Mouse (Mus musculus): Measurements from ENCODE around the gene Spa17.

The Spa17 gene

DNA sequence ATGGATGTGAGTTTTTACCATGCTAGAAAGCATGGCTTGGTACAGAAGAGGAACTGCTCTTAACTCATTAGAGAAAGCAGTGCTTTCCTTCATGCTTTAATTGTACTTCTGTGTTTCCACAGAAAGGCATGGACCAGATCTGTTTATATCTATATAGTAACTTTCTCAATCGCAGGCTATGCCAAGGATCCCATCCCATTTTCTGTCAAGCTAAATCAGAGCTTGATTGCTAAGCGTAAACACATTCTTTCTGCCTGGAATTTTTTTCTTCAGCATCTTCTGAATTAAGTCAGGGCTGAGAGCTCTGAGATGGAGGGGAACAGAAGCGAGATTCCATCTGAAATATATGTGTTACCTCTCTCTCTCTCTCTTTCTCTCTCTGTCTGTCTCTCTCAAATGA, 10.5 kb upstream of the Spa17 start:
- in situ Hi-C loops (cut with MboI; ENCODE audit: unreplicated experiment in 2 of 2): loop anchor here in 1 of 2 experiments (25.0 kb wide), 1 partner anchor 437 kb away; no protein-coding TSS in a partner anchor

DNA sequence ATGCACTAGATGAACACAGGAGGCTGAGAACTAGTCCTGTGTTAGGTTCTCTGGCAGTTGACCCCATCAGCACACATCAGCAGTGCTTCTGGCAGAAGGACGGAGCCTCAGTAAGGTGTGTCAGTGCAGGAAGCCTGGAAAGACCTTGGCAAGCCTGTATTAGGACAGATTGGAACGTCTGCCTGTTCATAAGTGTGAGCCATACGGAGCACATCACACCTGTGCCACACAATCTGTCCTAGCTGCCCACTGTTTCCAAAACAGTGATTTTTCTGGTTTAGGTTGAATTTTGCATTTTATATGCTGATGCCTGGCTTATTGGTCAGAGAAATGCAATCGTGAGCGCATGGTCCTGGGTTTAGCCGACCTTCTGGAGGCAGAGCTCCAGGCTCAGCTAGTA, 7.8 kb upstream of the Spa17 start:
- in situ Hi-C loops (cut with MboI; ENCODE audit: unreplicated experiment in 2 of 2): loop anchor here in 1 of 2 experiments (25.0 kb wide), 1 partner anchor 434 kb away; no protein-coding TSS in a partner anchor

- in situ Hi-C loops (cut with MboI; ENCODE audit: unreplicated experiment in 2 of 2): loop anchor here (5.0 to 25.0 kb wide), 3 partner anchors 72 to 429 kb away; no protein-coding TSS in a partner anchor
These were observed 3.2 kb upstream of the Spa17 start for GRCm38 (mm10) chr9:37616770-37617169.

- in situ Hi-C loops (cut with MboI; ENCODE audit: unreplicated experiment in 2 of 2): loop anchor here (5.0 to 25.0 kb wide), 3 partner anchors 70 to 428 kb away; no protein-coding TSS in a partner anchor
These were observed 1.7 kb upstream of the Spa17 start for GRCm38 (mm10) chr9:37615220-37615619.

GRCm38 (mm10) chr9:37614316-37614715, 794 bp upstream of the Spa17 start:
- in situ Hi-C loops (cut with MboI; ENCODE audit: unreplicated experiment in 2 of 2): loop anchor here (10.0 to 25.0 kb wide), 2 partner anchors 70 to 427 kb away; no protein-coding TSS in a partner anchor

GRCm38 (mm10) chr9:37613911-37614280, 374 bp upstream of the Spa17 start:
- in situ Hi-C loops (cut with MboI; ENCODE audit: unreplicated experiment in 2 of 2): loop anchor here (10.0 to 25.0 kb wide), 2 partner anchors 69 to 427 kb away; no protein-coding TSS in a partner anchor

GRCm38 (mm10) chr9:37609558-37609957, 4.0 kb downstream of the Spa17 start:
- in situ Hi-C loops (cut with MboI; ENCODE audit: unreplicated experiment in 2 of 2): loop anchor here in 1 of 2 experiments (25.0 kb wide), 1 partner anchor 422 kb away; no protein-coding TSS in a partner anchor

GRCm38 (mm10) chr9:37605089-37605488, 8.4 kb downstream of the Spa17 start:
- in situ Hi-C loops (cut with MboI; ENCODE audit: unreplicated experiment in 2 of 2): loop anchor here in 1 of 2 experiments (25.0 kb wide), 1 partner anchor 418 kb away; no protein-coding TSS in a partner anchor

DNA sequence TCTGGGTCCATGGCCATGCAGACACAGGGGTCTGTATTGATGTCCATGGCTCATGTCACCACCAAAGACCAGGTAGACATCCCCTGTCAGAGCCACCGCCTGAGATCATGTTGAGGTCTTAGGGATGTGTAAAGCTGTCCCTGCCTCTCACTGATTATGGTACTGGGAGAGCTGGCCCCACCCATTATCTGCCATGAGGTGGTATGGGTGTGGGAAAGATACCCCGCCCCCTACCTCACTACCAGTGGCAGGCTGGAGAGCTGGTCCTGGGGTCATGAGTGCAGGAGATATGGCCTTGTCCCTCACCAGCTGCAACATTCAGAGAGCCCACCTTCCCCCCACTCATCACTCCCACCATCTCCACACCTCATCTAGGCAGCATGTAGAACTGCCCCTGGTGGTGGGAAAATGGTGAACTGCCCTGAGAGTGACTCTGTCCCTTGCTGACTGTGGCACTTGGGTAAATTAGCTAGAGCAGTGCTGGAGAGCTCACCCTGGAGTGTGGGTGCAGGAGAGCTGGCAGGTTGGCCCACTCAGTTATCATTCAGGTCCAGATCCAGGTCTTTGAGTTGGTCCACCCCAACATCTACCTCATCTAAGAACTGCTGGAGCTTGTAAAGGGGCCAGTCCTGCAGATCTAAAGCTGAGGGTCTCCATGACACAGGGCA, 12.8 kb downstream of the Spa17 start:
- in situ Hi-C loops (cut with MboI; ENCODE audit: unreplicated experiment in 2 of 2): loop anchor here in 1 of 2 experiments (25.0 kb wide), 1 partner anchor 413 kb away; no protein-coding TSS in a partner anchor

DNA sequence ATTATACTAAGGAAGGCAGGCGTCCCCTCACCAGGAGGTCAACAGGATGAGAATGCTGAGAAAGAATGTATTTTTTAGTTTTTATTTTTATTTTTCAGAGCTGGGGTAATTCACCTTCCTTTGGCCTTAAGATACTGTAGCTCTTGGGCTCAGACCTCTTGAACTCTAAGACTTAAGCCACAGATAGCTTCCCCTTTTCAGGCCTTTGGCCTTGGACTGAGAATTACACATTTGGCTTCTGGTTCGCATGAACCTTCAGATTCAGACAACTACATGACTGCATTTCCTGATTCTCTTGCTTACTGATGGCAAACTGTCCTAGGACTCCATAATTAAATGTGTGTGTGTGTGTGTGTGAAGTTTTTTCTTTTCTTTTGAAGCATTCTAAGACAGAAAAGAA, 14.9 kb downstream of the Spa17 start:
- in situ Hi-C loops (cut with MboI; ENCODE audit: unreplicated experiment in 2 of 2): no loop called here

- in situ Hi-C loops (cut with MboI; ENCODE audit: unreplicated experiment in 2 of 2): no loop called here
These were observed 18.0 kb downstream of the Spa17 start for GRCm38 (mm10) chr9:37595570-37595969.

GRCm38 (mm10) chr9:37593690-37594089, 19.8 kb downstream of the Spa17 start:
- in situ Hi-C loops (cut with MboI; ENCODE audit: unreplicated experiment in 2 of 2): no loop called here

- in situ Hi-C loops (cut with MboI; ENCODE audit: unreplicated experiment in 2 of 2): no loop called here
These were observed 20.9 kb downstream of the Spa17 start for GRCm38 (mm10) chr9:37592633-37593032.

DNA sequence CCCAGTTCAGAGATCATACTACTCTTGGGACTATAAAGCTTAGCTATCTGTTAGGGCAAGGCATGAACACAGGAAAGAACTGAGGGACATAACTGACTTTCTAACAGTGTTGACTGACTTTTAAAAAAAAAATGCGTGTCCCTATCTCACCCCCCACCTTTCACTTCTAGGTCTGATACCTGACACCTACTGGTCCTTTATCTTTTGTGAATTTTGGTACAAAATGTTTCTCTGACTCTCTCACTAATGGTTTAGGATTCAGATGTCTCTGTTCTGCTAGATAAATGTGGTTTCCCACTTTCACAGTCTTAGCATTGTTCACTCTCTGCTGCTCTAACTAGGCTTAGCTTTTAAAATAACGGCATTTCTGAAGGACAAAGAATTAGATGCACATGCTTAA, 21.5 kb downstream of the Spa17 start:
- in situ Hi-C loops (cut with MboI; ENCODE audit: unreplicated experiment in 2 of 2): no loop called here

DNA sequence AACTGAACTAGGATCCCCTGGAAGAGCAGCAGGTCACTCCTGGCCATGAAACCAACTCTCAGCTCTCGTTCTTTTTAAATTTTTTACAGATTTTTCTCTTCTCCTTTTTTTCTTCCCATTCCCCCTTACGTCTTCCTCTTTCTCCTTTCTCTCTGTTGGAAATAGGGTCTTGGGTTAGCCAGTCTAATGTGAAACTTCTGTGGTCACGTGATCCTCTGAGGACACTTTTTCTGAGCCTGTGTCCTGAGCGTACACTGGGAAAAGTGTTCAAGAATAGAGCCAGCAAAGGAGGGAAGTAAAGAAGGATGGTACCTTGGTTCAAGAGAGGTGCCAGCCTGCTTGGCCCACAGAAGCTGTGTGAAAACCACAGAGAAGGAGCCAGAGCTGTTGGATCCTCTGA, 23.1 kb downstream of the Spa17 start:
- in situ Hi-C loops (cut with MboI; ENCODE audit: unreplicated experiment in 2 of 2): no loop called here

- in situ Hi-C loops (cut with MboI; ENCODE audit: unreplicated experiment in 2 of 2): no loop called here
These were observed 26.8 kb downstream of the Spa17 start for GRCm38 (mm10) chr9:37586718-37587117.

- in situ Hi-C loops (cut with MboI; ENCODE audit: unreplicated experiment in 2 of 2): no loop called here
These were observed 29.9 kb downstream of the Spa17 start for GRCm38 (mm10) chr9:37583594-37583993.

DNA sequence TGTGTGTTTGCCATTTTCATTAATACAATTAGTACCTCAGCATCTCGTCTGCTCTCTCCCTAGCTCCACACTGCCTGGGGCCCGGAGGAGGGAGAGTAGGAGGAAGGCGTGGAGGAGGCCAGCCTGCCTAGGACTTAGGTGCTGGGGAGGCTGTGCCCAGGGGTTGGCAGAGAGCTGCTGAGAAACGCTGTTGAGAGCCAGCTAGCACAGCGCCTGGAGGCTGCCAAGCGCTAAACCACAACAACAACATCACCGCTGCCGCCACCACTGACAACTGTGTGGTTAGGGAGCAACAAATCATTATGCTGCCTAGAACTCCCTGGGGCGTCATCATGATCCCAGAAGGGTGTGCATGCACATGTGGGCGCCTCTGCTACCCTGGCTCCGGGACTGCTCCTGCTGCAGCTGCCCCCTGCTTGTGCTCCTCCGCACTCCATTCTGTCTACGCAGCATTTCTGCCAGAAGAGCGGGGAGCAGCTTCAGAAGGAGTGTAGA, 37.0 kb downstream of the Spa17 start:
- in situ Hi-C loops (cut with MboI; ENCODE audit: unreplicated experiment in 2 of 2): loop anchor here in 1 of 2 experiments (10.0 kb wide), 1 partner anchor 342 kb away; no protein-coding TSS in a partner anchor

DNA sequence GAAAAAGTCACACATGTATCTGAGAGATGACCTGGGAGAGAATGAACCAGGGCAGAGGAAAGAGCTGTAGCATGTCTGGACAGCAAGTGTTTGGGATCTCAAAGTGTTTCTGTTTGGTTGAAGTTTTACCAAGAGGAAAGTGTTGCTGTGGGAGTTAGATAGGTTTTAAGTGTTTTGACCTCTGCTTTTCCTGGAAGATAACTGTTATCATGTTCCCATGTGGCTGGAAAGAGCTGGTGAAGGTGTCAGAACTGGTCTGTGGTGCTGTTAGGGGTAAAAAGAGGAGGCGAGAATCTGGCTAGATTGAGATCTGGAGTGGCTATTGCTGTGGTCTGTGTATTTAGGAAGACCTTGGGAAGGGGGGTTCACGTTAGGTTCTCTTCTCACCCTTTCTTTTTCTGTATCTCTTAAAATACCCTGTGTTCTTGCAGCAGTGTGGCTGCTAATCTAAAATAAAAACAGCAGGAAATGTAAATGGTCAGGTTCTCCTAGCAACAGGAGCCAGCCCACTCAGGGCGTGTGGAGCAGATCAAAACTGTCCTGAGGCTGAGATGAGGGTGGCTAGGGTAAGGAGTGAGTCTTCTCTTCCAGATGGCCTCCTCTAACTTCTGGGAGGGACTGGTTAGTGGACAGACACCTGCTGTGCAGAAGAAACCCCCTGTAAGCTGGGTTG, 41.2 kb downstream of the Spa17 start:
- in situ Hi-C loops (cut with MboI; ENCODE audit: unreplicated experiment in 2 of 2): loop anchor here in 1 of 2 experiments (10.0 kb wide), 1 partner anchor 338 kb away; no protein-coding TSS in a partner anchor

GRCm38 (mm10) chr9:37569231-37569835, 44.2 kb downstream of the Spa17 start:
- in situ Hi-C loops (cut with MboI; ENCODE audit: unreplicated experiment in 2 of 2): no loop called here

Data from v-Abl transformed pro-B cells (cell line).